Mouse (Mus musculus) lung, adult 2 months (tissue): ENCODE results near the gene Wdr95. TPM values are rescaled to one million over a fixed set of nuclear protein-coding genes. Genes with fewer than 3 reads are reported as not detected.

Experiments
- DNase-seq: peaks from one replicate; pipeline ENCODE4 v3.0.0; 2022
- H3K4me1 ChIP-seq: fragments of 200-500 bp; 2 replicates; pipeline ENCODE4 v1.6.1; 2011; ENCODE audit warnings: low read length; ENCODE audit not compliant: control insufficient read depth, insufficient read depth
- H3K4me3 ChIP-seq: fragments of 200-500 bp; replicated peaks from 2 replicates; pipeline ENCODE3; 2011; ENCODE audit warnings: low read depth, mild to moderate bottlenecking, control low read depth, low read length; ENCODE audit errors: extremely low read depth
- CTCF ChIP-seq: fragments of 200-500 bp; IDR thresholded peaks from 2 replicates; pipeline ENCODE4 v1.5.1; 2011; ENCODE audit warnings: mild to moderate bottlenecking, low read length, control low read depth; ENCODE audit not compliant: insufficient read depth
- POLR2A ChIP-seq: fragments of 200-500 bp; IDR thresholded peaks from 2 replicates; pipeline ENCODE4 v1.6.1; 2011; ENCODE audit warnings: low read depth, mild to moderate bottlenecking, control low read depth, low read length, borderline replicate concordance; ENCODE audit errors: extremely low read depth
- WGBS: fragments of 180-500 bp; shearing (Covaris S2); methylation state at CpG from one replicate; pipeline ENCODE4 v1.1.7; 2018; 5-methylcytosine and 5-hydroxymethylcytosine counted together
- polyA plus RNA-seq: library from polyadenylated mRNA; depleted of rRNA; stranded (reverse); fragments of >200 nt; gene quantifications from 2 replicates; pipeline ENCODE4 v1.2.3, GENCODE M21; 2012

The Wdr95 gene
- polyA plus RNA-seq, 1 experiment, result 1.9 TPM

GRCm38 (mm10) chr5:149612740-149613139 is 84.3 kb downstream of the Wdr95 start:
- 66% methylated on average over 10 of the region's 10 CpGs for WGBS
- no peak for DNase-seq

GRCm38 (mm10) chr5:149616138-149616537 is 87.7 kb downstream of the Wdr95 start:
- no peak for DNase-seq
- TF ChIP-seq POLR2A (no peak), CTCF (no peak)
- no peak overlapping the region for H3K4me3 ChIP-seq
- H3K4me1 ChIP-seq, result no peaks in the 10 kb centered on the region
- WGBS, result 53% methylated on average over 1 of the region's 1 CpGs

More at GRCm38 (mm10) chr5:149612740-149613139, 84.3 kb downstream of the Wdr95 start:
- Histone ChIP-seq H3K4me1 (no peaks in the 10 kb centered on the region), H3K4me3 (no peak overlapping the region)
- TF ChIP-seq CTCF (no peak), POLR2A (no peak)

- no peak for TF ChIP-seq POLR2A
- no peak for TF ChIP-seq CTCF
- WGBS, result 89% methylated on average over 10 of the region's 10 CpGs
- no peak for DNase-seq
- Histone ChIP-seq H3K4me3 (no peak overlapping the region), H3K4me1 (no peaks in the 10 kb centered on the region)
Measured at GRCm38 (mm10) chr5:149616817-149617216, 88.3 kb downstream of the Wdr95 start.

- WGBS, result 88% methylated on average over 6 of the region's 6 CpGs
- TF ChIP-seq CTCF (no peak), POLR2A (no peak)
Measured at GRCm38 (mm10) chr5:149617776-149618425, 89.4 kb downstream of the Wdr95 start.

GRCm38 (mm10) chr5:149622152-149622551 is 93.7 kb downstream of the Wdr95 start:
- no peak for TF ChIP-seq CTCF
- TF ChIP-seq POLR2A, result no peak
- 52% methylated on average over 7 of the region's 7 CpGs for WGBS
- DNase-seq, result no peak
- Histone ChIP-seq H3K4me3 (no peak overlapping the region), H3K4me1 (no peaks in the 10 kb centered on the region; the same call in 1 of the 2 replicates)

More at GRCm38 (mm10) chr5:149617776-149618425, 89.4 kb downstream of the Wdr95 start:
- no peak for DNase-seq
- H3K4me3 ChIP-seq, result no peak overlapping the region
- H3K4me1 ChIP-seq, result no peaks in the 10 kb centered on the region; the same call in 1 of the 2 replicates

- 42% methylated on average over 6 of the region's 6 CpGs for WGBS
- H3K4me1 ChIP-seq, result no peaks in the 10 kb centered on the region; the same call in 1 of the 2 replicates
- no peak overlapping the region for H3K4me3 ChIP-seq
- TF ChIP-seq POLR2A (no peak), CTCF (no peak)
- no peak for DNase-seq
Measured at GRCm38 (mm10) chr5:149622644-149623043, 94.2 kb downstream of the Wdr95 start.

- Histone ChIP-seq H3K4me1 (no peaks in the 10 kb centered on the region; the same call in 1 of the 2 replicates), H3K4me3 (no peak overlapping the region)
- no peak for TF ChIP-seq CTCF
- no peak for TF ChIP-seq POLR2A
- 71% methylated on average over 8 of the region's 8 CpGs for WGBS
- DNase-seq, result no peak
Measured at GRCm38 (mm10) chr5:149623815-149624675, 95.6 kb downstream of the Wdr95 start.

- 88% methylated on average over 3 of the region's 3 CpGs for WGBS
- no peak for TF ChIP-seq POLR2A
- no peak for TF ChIP-seq CTCF
- H3K4me3 ChIP-seq, result no peak overlapping the region
- no peaks in the 10 kb centered on the region; the same call in 1 of the 2 replicates for H3K4me1 ChIP-seq
- no peak for DNase-seq
Measured at GRCm38 (mm10) chr5:149625547-149625946, 97.1 kb downstream of the Wdr95 start.

GRCm38 (mm10) chr5:149634409-149635035 is 106.0 kb downstream of the Wdr95 start:
- no peak for DNase-seq
- 66% methylated on average over 11 of the region's 11 CpGs for WGBS
- TF ChIP-seq POLR2A, result no peak
- H3K4me3 ChIP-seq, result no peak overlapping the region
- H3K4me1 ChIP-seq, result peaks cover 3% of the 10 kb centered on the region; the same call in 1 of the 2 replicates
